Mouse (Mus musculus) activated CD4-positive, CD25-positive, alpha-beta regulatory T cell, adult 4 months (primary cell): Measurements from ENCODE around the gene Rpl23a. TPM values are rescaled to one million over a fixed set of nuclear protein-coding genes. Genes with fewer than 3 reads are reported as not detected.

Experiments used
- ATAC-seq: one replicate; pipeline ENCODE4 v1.8.0; 2017
- polyA plus RNA-seq, 2 experiments: library from polyadenylated mRNA; unstranded; fragments of 100-300 nt; shearing (Covaris generic); gene quantifications; one replicate each; pipeline ENCODE4 v1.2.1; 2017

Rpl23a gene
- polyA plus RNA-seq, 2 experiments from 2014 or later: 3,988 to 4,036 TPM

DNA sequence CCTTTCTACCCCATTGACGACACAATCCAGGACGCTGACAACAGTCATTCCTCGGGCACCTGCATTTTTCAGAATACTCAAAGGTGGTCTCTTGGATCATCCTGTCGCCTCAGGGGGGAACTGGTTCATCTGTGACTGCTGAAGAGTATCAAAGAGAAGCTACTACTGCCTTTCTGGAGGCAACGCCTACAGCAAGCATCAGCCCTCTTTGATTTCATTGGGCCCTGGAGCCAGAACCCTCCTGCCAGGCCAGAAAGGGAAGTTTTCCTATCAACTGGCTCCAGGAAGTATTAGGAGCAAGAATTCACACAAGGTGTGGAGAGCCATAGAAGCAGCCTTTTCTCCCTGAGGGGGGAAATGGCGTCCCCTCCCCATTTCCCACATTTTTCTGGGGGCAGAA lies 16.7 kb downstream of the Rpl23a start:
- no peak for ATAC-seq

GRCm38 (mm10) chr11:78166161-78166560 lies 17.2 kb downstream of the Rpl23a start:
- no peak for ATAC-seq

GRCm38 (mm10) chr11:78165761-78166109 lies 17.6 kb downstream of the Rpl23a start:
- ATAC-seq: peak; percentile 25

- ATAC-seq: peak; percentile 65
Measured at GRCm38 (mm10) chr11:78164924-78165760, 18.2 kb downstream of the Rpl23a start, which contains the start of gene Traf4. Gene Traf4 (minus strand): TSS chr11:78165589.

- no peak for ATAC-seq
Measured at GRCm38 (mm10) chr11:78164604-78164923, 18.8 kb downstream of the Rpl23a start.

- ATAC-seq: peak; percentile 29
Measured at GRCm38 (mm10) chr11:78163681-78164603, 19.4 kb downstream of the Rpl23a start.

GRCm38 (mm10) chr11:78163045-78163444 lies 20.3 kb downstream of the Rpl23a start:
- no peak for ATAC-seq

DNA sequence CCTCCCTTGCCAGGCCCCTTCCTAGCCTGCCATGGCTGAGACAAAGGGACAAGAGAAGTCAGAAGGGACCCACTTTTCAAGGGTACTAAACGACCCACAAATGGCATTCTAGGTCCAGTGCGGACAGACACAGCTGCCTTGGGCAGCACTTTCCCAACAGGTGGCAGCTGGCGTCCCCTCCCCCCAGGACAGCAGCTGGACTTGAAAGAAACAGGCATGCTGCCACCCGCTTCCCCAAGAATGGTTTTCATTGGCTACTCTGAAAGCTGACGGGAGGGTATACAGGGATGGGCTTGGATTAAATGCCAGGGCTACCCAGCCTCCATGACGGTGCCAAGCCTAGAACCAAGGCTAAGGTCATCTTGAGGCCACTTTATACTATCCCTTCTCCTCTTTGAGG lies 20.9 kb downstream of the Rpl23a start:
- no peak for ATAC-seq

GRCm38 (mm10) chr11:78161968-78162367 lies 21.4 kb downstream of the Rpl23a start:
- no peak for ATAC-seq

- no peak for ATAC-seq
Measured at GRCm38 (mm10) chr11:78161169-78161568, 22.2 kb downstream of the Rpl23a start.

DNA sequence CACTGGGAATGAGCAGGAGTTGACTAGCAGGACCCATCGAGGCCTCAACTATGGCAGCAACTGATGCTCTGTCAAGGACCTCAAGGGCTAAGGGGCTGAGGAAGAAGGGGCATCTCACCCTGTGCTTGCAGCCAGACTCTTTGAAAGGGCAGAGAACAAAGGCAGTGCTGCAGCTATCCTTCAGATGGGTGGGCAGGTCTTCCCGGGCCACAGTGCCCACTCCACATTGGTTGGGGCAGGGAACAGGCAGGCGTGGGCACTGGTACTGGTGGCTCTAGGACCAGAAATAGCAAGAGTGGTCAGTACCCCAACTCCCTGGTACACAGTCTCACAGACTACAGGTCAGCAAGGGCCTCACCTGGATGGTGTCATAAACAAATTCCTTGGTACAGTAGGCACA lies 22.7 kb downstream of the Rpl23a start:
- no peak for ATAC-seq

- ATAC-seq: no peak
Measured at GRCm38 (mm10) chr11:78160171-78160570, 23.2 kb downstream of the Rpl23a start.

DNA sequence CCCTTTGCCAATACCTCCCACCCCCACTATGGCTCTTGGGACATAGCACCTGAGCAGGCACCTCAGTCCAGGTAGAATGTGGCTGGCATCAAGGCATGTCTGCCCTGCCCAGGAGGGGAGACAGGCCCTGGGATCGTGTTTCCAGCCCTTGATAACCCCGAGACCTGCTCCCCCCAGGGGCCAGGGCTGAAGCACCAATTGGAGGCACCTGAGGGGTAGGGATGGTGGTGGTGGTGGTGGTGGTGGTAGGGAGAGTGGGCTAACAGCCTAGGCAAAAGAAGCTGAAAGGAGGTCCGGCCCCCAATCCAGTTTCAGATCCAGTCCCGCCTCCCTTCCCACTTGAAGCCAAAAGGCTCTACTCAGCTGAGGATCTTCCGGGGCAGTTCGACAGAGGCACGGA lies 23.8 kb downstream of the Rpl23a start:
- ATAC-seq: no peak

GRCm38 (mm10) chr11:78159096-78159495 lies 24.3 kb downstream of the Rpl23a start:
- ATAC-seq: peak; percentile 92

DNA sequence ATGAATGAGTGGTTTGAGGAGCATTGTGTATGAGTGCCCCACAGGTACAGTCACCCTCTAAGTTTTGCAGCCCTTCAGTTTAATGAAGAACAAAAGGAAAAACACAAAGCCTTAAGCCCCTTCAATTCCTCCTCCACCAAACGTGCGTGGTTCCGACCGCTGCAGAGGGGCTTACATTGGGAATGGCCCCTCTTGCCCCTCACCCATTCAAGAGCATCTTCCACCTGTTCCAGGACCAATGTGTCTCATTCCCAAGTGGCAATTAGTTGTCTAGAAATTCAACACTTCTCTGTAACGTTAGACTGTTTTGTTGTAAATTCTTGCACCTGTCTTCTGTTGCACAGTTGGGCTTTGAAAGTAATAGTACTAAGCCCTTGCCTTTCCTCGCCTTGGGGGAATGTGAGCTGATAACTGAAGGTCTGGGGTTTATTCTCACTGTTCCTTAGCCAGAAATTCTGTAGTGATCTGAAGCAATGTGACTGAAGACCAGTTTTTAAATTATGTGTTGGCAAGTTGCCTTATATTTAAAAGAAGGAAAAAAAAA lies 27.2 kb downstream of the Rpl23a start:
- no peak for ATAC-seq

DNA sequence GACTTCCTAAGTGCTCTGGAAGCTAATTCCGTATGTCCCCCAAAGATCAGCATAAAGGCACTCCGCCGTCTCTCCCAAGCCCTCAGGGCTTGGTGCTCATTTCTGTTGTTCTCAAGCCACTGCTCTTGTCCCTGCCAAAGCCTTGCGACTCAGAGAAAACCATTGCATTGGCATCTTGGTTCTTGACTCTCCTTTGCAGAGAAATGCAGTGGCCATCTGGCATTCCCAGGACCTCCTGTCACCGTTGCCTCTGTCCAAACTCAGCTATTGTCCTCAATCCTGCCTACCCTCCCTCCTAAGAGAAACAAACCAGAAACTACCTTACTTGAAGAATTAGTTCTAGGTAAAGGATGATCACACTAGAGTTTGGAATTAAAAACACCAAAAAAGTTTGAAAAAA lies 27.7 kb downstream of the Rpl23a start:
- ATAC-seq: no peak

DNA sequence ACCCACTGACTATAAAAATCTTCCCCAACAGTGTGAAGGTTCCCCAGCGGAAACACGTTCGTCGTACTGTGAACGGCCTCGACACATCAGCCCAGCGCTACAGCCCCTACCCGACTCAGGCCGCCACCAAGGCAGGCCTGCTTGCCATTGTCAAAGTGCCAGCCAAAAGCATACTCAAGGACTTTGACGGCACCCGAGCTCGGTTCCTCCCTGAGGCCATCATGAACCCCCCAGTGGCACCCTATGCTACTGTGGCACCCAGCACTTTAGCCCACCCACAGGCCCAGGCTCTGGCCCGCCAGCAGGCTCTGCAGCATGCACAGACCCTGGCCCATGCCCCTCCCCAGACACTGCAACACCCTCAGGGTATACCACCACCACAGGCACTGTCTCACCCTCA lies 29.6 kb downstream of the Rpl23a start:
- ATAC-seq: no peak

GRCm38 (mm10) chr11:78152299-78153231 lies 30.8 kb downstream of the Rpl23a start:
- ATAC-seq: no peak

DNA sequence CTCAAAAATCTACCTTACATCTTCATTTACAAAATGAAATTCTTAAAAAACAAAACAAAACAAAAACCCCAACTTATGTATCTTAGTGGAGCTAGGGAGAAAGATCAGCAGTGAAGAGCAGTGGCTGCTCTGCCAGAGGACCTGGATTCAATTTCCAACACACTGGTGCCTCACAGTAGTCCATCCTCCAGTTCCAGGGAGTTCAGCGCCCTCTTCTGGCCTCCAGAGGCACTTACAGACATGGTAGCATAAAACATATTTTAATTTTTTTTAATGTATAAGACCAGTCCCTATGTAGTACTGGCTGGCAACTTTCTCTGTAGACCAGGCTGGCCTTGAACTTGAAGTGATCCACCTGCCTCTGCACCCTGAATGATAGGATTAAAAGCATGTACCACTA lies 32.2 kb downstream of the Rpl23a start:
- ATAC-seq: no peak

- no peak for ATAC-seq
Measured at GRCm38 (mm10) chr11:78146707-78147543, 36.5 kb downstream of the Rpl23a start.

DNA sequence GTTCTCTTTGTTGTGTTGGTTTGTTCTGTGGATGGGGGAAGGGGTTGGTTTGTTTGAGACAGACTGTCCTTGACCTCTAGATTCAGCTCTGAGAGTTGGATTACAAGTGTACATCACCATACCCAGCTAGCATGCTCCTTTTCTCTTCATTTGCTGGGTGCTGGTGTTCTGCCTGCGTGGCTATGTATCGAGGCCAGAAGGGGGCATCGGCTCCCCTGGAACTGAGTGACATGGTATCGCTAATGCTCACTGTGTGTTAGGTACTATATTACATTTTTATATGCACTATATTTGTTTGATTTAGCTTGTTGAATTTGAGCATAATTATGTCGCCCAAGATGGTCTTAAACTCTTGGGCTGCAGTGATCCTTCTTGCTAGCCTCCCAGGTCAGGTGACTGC lies 37.2 kb downstream of the Rpl23a start:
- no peak for ATAC-seq
